In the genomic region with DNA sequence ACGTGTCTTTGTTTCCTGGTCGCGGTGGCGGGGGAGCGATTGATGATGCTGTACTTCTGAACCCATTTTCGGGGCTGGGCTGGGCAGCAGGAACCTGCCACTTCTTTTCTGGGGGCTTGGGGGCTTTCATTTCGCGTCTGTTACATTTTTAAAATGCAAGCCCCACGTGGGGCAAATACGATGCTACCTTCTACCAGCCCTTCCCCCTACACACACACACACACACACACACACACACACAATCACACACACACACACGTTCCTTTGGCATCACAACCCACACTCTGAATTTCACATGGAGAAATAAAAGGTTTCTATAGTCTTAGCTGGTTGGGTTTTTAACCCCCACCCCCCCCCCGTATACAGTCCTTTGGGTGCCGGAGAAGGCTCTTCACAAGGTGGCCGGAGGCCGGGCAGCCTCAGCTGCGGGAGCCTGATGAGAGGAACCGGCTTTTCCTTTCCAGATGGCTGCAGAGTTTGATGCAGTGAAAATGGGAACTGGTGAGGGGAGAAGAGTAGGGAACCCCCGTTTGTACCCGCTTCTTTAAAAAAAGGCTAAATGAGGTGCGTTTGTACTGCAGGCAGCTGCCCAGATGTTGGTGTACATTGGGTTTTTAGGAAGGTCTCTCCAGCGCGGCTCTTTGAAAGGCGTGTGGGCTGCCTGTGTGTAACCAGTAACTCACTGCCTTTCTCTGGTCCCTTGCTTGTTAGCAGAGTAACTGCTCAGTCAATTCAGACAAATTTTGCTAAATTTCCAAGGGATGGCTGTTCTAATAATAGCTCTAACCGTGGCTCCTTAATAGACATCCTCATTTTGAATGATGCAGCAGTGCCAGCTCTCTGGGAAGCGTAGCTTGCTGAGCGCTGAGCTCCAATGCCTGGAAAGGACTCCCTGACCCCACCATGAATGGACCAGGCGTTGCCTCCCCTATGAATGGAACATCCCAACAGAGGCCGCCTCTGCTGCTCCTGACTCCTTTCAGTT, we compare ENCODE assay signal across 8 mouse cellular contexts.
A peak's percentile ranks its signal among the peaks of the same experiment; 100 is the strongest.
DNase-seq lines count a peak whose midpoint lies in the region; ATAC-seq and TF ChIP-seq lines count a peak whose summit lies in the region.

No protein-coding gene starts in this region.

- H3K9me3 ChIP-seq in forebrain, embryonic 15.5 days: no peaks in the 10 kb centered on the region
- H3K9me3 ChIP-seq in hindbrain, embryonic 16.5 days (ENCODE audit: control insufficient read depth, low read length): no peaks in the 10 kb centered on the region

- no peak for TF ChIP-seq POLR2A in kidney, adult 2 months (IDR thresholded peaks at IDR 0.05; ENCODE audit: low read depth, low read length)
- TF ChIP-seq POLR2A in liver, adult 2 months (IDR thresholded peaks at IDR 0.05; ENCODE audit: extremely low read depth, insufficient read depth, low read length): no peak
- no peak for TF ChIP-seq POLR2A in olfactory bulb, adult 2 months (IDR thresholded peaks at IDR 0.05; ENCODE audit: insufficient read depth, low read depth, low read length)

- H3K36me3 ChIP-seq in kidney, adult 2 months (ENCODE audit: control insufficient read depth, insufficient read depth, low read length): no peaks in the 10 kb centered on the region
- H3K36me3 ChIP-seq in forebrain, embryonic 15.5 days: no peaks in the 10 kb centered on the region
- no peaks in the 10 kb centered on the region for H3K36me3 ChIP-seq in hindbrain, embryonic 16.5 days (ENCODE audit: control insufficient read depth, insufficient read depth, low read length)
- no peaks in the 10 kb centered on the region for H3K36me3 ChIP-seq in liver, adult 2 months (ENCODE audit: control insufficient read depth, insufficient read depth, low read length)

- H3K4me1 ChIP-seq in kidney, adult 2 months (ENCODE audit: control insufficient read depth, insufficient read depth, low read length): 0 out of 2 replicates have a peak, but pooled peaks cover 3% of the 10 kb centered on the region
- H3K4me1 ChIP-seq in forebrain, embryonic 15.5 days: peaks cover 43% of the 10 kb centered on the region
- peaks cover 26% of the 10 kb centered on the region for H3K4me1 ChIP-seq in hindbrain, embryonic 16.5 days (ENCODE audit: control insufficient read depth, insufficient read depth, low read depth, low read length)
- no peaks in the 10 kb centered on the region for H3K4me1 ChIP-seq in liver, adult 2 months (ENCODE audit: control insufficient read depth, insufficient read depth, low read length)
- 0 out of 2 replicates have a peak, but pooled peaks cover 7% of the 10 kb centered on the region for H3K4me1 ChIP-seq in olfactory bulb, adult 2 months (ENCODE audit: control insufficient read depth, insufficient read depth, low read length)

- no peaks in the 10 kb centered on the region for H3K79me2 ChIP-seq in liver, adult 2 months (ENCODE audit: control insufficient read depth, insufficient read depth, low read length)

- peak; percentile 65 for ATAC-seq in forebrain, embryonic 15.5 days (replicated peaks)
- ATAC-seq in hindbrain, embryonic 16.5 days: peak; percentile 80

- DNase-seq in kidney, adult 2 months: no peak
- DNase-seq in kidney, adult 18-20 months: no peak
- DNase-seq in cerebellum, adult 11-12 months: peak; percentile 53
- no peak for DNase-seq in liver, adult 2 months (ENCODE audit: extremely low read depth, low read depth, low spot score)
- no peak for DNase-seq in urinary bladder, postnatal 4 days (ENCODE audit: low spot score in 2 of 2)

- WGBS in kidney, adult 2 months: 6% methylated on average over 28 of the region's 28 CpGs
- WGBS in forebrain, embryonic 15.5 days: under 1% methylated on average over 28 of the region's 28 CpGs
- 1% methylated on average over 28 of the region's 28 CpGs for WGBS in hindbrain, embryonic 16.5 days
- 8% methylated on average over 28 of the region's 28 CpGs for WGBS in liver, adult 2 months
- 2% methylated on average over 28 of the region's 28 CpGs for WGBS in olfactory bulb, adult 2 months

- H3K27ac ChIP-seq in kidney, adult 2 months (ENCODE audit: insufficient read depth, low read depth, low read length): no peak overlapping the region
- peak overlapping the region; percentile 99 for H3K27ac ChIP-seq in forebrain, embryonic 15.5 days (replicated peaks)
- peak overlapping the region; percentile 98 for H3K27ac ChIP-seq in hindbrain, embryonic 16.5 days (ENCODE audit: low read depth, low read length)
- no peak overlapping the region for H3K27ac ChIP-seq in liver, adult 2 months (replicated peaks; ENCODE audit: insufficient read depth, low read depth, low read length)
- peak overlapping the region; percentile 79 for H3K27ac ChIP-seq in olfactory bulb, adult 2 months (ENCODE audit: insufficient read depth, low read depth, low read length)

- H3K4me3 ChIP-seq in kidney, adult 2 months (ENCODE audit: insufficient read depth, low read depth, low read length): peak overlapping the region; percentile 69
- peak overlapping the region; percentile 82 for H3K4me3 ChIP-seq in forebrain, embryonic 15.5 days
- peak overlapping the region; percentile 82 for H3K4me3 ChIP-seq in hindbrain, embryonic 16.5 days (ENCODE audit: low read length)
- H3K4me3 ChIP-seq in liver, adult 2 months (ENCODE audit: insufficient read depth, low read depth, low read length): peak overlapping the region; percentile 73
- peak overlapping the region; percentile 79 for H3K4me3 ChIP-seq in olfactory bulb, adult 2 months (ENCODE audit: insufficient read depth, low read depth, low read length)

- no peak for TF ChIP-seq CTCF in kidney, adult 2 months (conservative IDR thresholded peaks at IDR 0.05; ENCODE audit: insufficient read depth, insufficient read length, low read depth, low read length)
- TF ChIP-seq CTCF in liver, adult 2 months (IDR thresholded peaks at IDR 0.05; ENCODE audit: low read depth, low read length): no peak
- TF ChIP-seq CTCF in olfactory bulb, adult 2 months (IDR thresholded peaks at IDR 0.05; ENCODE audit: insufficient read depth, low read depth, low read length): no peak

- peak overlapping the region; percentile 73 for H3K4me2 ChIP-seq in forebrain, embryonic 15.5 days (replicated peaks)
- peak overlapping the region; percentile 77 for H3K4me2 ChIP-seq in hindbrain, embryonic 16.5 days (ENCODE audit: low read length)

- H3K9ac ChIP-seq in forebrain, embryonic 15.5 days (replicated peaks): peak overlapping the region; percentile 96
- peak overlapping the region; percentile 96 for H3K9ac ChIP-seq in hindbrain, embryonic 16.5 days (ENCODE audit: low read depth, low read length)
- H3K9ac ChIP-seq in liver, adult 2 months (ENCODE audit: low read depth, low read length): peak overlapping the region; percentile 38

- H3K27me3 ChIP-seq in kidney, adult 2 months (replicated peaks; ENCODE audit: control insufficient read depth, insufficient read depth, low read length): no peaks in the 10 kb centered on the region
- no peaks in the 10 kb centered on the region for H3K27me3 ChIP-seq in forebrain, embryonic 15.5 days
- no peaks in the 10 kb centered on the region for H3K27me3 ChIP-seq in hindbrain, embryonic 16.5 days (replicated peaks; ENCODE audit: control insufficient read depth, insufficient read depth, low read length)
- 0 out of 2 replicates have a peak, but pooled peaks cover 3% of the 10 kb centered on the region for H3K27me3 ChIP-seq in liver, adult 2 months (ENCODE audit: control insufficient read depth, insufficient read depth, low read length)

Comparison
In these comparisons a context has a peak if more than half of its experiments do, and no peak if none do; other contexts are left out.
1. H3K27ac ChIP-seq: peak in forebrain, embryonic 15.5 days (single experiment), hindbrain, embryonic 16.5 days (single experiment) and olfactory bulb, adult 2 months (single experiment); none in kidney, adult 2 months (single experiment) and liver, adult 2 months (single experiment).
2. H3K9ac ChIP-seq: peak in every context shown above with its lines; median percentile 96 in forebrain, embryonic 15.5 days; 96 in hindbrain, embryonic 16.5 days; 38 in liver, adult 2 months.
3. Peak in every context shown above with its lines, with median percentiles within 50 percentile points of each other: H3K4me3 ChIP-seq.